Mouse (Mus musculus) lung, embryonic 15.5 days (tissue): ENCODE data around the gene Terb2. TPM values are rescaled to one million over a fixed set of nuclear protein-coding genes. Genes with fewer than 3 reads are reported as not detected.

Experiments
- ATAC-seq: fragments of 200-750 bp; cut with Nextera tagmentation; 2 replicates; pipeline ENCODE4 v1.8.0; 2017; ENCODE audit warnings: moderate number of reproducible peaks, borderline replicate concordance; ENCODE audit not compliant: low FRiP score, low TSS enrichment; ENCODE audit errors: extremely low read depth
- H3K27ac ChIP-seq: fragments of 300-500 bp; sonication (generic); 2 replicates; pipeline ENCODE4 v1.5.1; 2015; ENCODE audit warnings: moderate library complexity, mild to moderate bottlenecking, inconsistent platforms
- H3K27me3 ChIP-seq: fragments of 300-500 bp; sonication (generic); 2 replicates; pipeline ENCODE4 v1.6.1; 2015; ENCODE audit warnings: inconsistent platforms
- H3K36me3 ChIP-seq: fragments of 300-500 bp; sonication (generic); 2 replicates; pipeline ENCODE4 v1.6.1; 2015; ENCODE audit warnings: inconsistent platforms
- H3K4me1 ChIP-seq: fragments of 300-500 bp; sonication (generic); 2 replicates; pipeline ENCODE4 v1.6.1; 2015; ENCODE audit warnings: inconsistent platforms
- H3K4me2 ChIP-seq: fragments of 300-500 bp; sonication (generic); 2 replicates; pipeline ENCODE4 v1.6.1; 2015; ENCODE audit warnings: inconsistent platforms, mild to moderate bottlenecking, moderate library complexity
- H3K4me3 ChIP-seq: fragments of 300-500 bp; sonication (generic); 2 replicates; pipeline ENCODE4 v1.5.1; 2015; ENCODE audit warnings: mild to moderate bottlenecking, inconsistent platforms
- H3K9ac ChIP-seq: fragments of 300-500 bp; sonication (generic); 2 replicates; pipeline ENCODE4 v1.6.1; 2015; ENCODE audit warnings: inconsistent platforms
- H3K9me3 ChIP-seq: fragments of 300-500 bp; sonication (generic); 2 replicates; pipeline ENCODE4 v1.6.1; 2016; ENCODE audit warnings: inconsistent platforms
- WGBS: fragments of 180-500 bp; shearing (Covaris S2); methylation state at CpG from one replicate; pipeline ENCODE4 v1.1.7; 2015; 5-methylcytosine and 5-hydroxymethylcytosine counted together
- polyA plus RNA-seq: library from polyadenylated mRNA; unstranded; fragments of >200 nt; fragmentation: Nextera tagmentation; extraction: Ambion mirVana; gene quantifications from 2 replicates; pipeline ENCODE4 v1.2.1, GENCODE M21; 2015

The Terb2 gene
- polyA plus RNA-seq, 1 experiment from 2014 or later = not detected

GRCm38 (mm10) chr2:122235425-122235824 lies 49.4 kb downstream of the Terb2 start:
- Histone ChIP-seq H3K4me3 (peak overlapping the region; percentile 58), H3K27me3 (no peaks in the 10 kb centered on the region), H3K27ac (no peak overlapping the region), H3K4me1 (peaks cover 6% of the 10 kb centered on the region), H3K9me3 (no peaks in the 10 kb centered on the region), H3K9ac (no peak overlapping the region; the same call in 1 of the 2 replicates), H3K4me2 (peak overlapping the region; percentile 93), H3K36me3 (no peaks in the 10 kb centered on the region)
- ATAC-seq = no peak
- WGBS = 88% methylated on average over 2 of the region's 2 CpGs

DNA sequence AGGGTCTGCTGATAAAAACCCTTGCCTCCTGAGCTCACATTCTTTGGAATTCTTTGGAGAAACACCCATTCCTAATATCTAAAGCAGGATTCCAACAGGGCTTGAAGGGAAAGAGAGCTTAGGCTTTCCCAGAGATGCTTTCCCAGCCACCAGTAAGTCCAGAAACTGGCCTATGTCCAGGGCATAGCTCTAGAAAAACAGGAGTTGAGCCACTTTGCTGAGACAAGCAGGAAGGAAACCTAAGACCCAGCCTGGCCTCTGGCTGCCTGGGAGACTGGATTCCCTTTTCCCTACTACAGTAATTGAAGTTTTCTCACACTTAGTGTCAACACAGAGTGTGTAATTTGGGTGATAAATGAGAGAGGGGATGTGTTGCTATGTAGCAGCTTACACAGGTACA lies 50.2 kb downstream of the Terb2 start:
- no peak for ATAC-seq

DNA sequence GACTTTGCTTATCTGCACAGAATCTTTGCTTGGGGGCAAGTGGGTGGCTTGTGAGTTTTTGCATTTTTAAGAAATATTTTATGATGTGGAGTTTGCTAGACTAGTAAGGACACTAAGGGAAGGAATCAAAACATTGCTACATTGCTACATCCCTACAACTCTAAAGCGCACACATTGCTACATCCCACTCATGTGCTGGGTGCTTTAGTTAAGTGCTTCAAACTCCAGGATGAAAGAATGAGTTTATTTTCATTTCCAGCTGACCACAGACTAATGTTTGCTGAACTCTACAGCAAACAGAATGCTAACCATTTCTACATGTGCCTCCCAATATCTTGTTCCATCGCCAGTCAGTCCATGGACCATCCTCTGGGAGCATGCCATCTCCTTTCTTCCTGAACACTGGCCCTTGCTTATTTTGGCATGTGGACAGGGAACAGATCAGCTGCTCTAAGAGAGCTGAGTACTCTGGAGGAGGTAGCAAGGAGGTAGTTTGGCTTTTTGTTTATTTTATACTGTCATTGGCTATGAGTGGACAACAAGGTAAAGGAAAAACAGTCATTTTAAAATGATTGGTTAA lies 51.9 kb downstream of the Terb2 start:
- ATAC-seq = no peak

More for the DNA sequence above, 50.2 kb downstream of the Terb2 start:
- Histone ChIP-seq H3K36me3 (no peaks in the 10 kb centered on the region), H3K9ac (no peak overlapping the region), H3K4me1 (peaks cover 6% of the 10 kb centered on the region), H3K4me2 (no peak overlapping the region), H3K4me3 (no peak overlapping the region), H3K27ac (no peak overlapping the region), H3K27me3 (no peaks in the 10 kb centered on the region), H3K9me3 (no peaks in the 10 kb centered on the region)

DNA sequence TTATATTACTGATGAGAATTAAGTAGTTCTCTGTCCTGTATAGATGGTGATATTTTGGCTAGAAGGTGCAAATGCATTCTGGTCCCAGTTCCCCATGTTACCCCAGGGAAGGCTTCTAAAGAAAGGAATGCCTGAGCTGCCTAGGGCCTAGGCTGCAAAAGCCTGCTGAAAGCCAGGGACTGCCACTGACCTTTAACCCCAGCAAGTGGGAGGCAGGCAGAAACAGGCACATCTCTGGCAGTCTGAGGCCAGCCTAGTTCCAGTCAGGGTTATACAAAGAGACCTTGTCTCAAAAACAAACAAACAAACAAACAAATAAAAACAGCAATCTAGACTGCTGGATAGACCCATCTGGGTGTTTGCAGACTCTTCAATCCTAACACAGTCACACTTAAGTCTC lies 54.7 kb downstream of the Terb2 start:
- Histone ChIP-seq H3K4me1 (no peaks in the 10 kb centered on the region), H3K27me3 (no peaks in the 10 kb centered on the region), H3K9ac (no peak overlapping the region), H3K4me2 (no peak overlapping the region), H3K4me3 (no peak overlapping the region), H3K36me3 (no peaks in the 10 kb centered on the region), H3K9me3 (no peaks in the 10 kb centered on the region), H3K27ac (no peak overlapping the region)
- ATAC-seq = no peak

More for the DNA sequence above, 51.9 kb downstream of the Terb2 start:
- H3K4me1 ChIP-seq = peaks cover 6% of the 10 kb centered on the region
- H3K4me3 ChIP-seq = no peak overlapping the region
- H3K27me3 ChIP-seq = no peaks in the 10 kb centered on the region
- H3K9ac ChIP-seq = no peak overlapping the region
- no peaks in the 10 kb centered on the region for H3K9me3 ChIP-seq
- WGBS = 69% methylated on average over 2 of the region's 2 CpGs
- no peak overlapping the region for H3K27ac ChIP-seq
- no peak overlapping the region for H3K4me2 ChIP-seq
- no peaks in the 10 kb centered on the region for H3K36me3 ChIP-seq

DNA sequence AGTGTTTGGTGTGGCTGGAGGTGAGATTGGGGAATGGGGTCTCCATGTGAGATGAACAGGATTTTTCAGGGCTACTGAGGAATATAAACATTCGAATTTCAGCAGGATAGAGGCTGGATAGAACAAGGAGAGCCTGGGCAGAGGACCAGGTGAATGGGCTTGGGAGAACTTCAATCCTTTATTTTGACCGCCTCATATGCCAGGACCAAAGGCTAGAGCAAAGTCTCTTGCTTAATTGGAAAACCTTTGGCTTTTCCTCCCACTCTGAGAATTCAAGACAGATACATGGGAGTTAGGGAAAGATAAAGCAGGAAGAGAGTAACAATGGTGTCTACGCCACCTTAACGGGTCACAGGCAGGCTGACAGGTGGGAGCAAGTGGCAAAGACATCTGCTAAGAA lies 55.2 kb downstream of the Terb2 start:
- Histone ChIP-seq H3K4me3 (no peak overlapping the region), H3K36me3 (no peaks in the 10 kb centered on the region), H3K4me1 (no peaks in the 10 kb centered on the region), H3K4me2 (no peak overlapping the region), H3K27me3 (no peaks in the 10 kb centered on the region), H3K9ac (no peak overlapping the region), H3K27ac (no peak overlapping the region), H3K9me3 (no peaks in the 10 kb centered on the region)
- no peak for ATAC-seq
- 83% methylated on average over 4 of the region's 4 CpGs for WGBS

DNA sequence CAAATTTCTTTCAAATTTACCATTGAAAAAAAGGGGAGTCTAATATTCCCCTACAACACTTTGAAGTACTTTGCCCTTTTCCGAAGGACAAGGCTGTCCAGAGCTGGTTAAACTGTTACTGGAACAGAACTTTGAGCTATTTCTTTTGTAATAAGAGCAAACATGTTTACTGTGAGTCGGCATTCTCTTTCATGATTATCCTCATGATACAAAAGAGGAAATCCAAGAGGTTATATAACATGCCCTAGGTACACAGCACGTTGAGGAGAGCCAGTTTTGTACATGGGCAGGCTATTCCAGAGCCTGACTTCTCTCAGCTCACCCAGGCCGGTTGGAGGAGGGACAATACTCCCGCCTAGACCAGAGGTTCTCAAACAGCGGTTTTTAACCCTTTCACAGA lies 55.9 kb downstream of the Terb2 start:
- H3K9me3 ChIP-seq = no peaks in the 10 kb centered on the region
- H3K9ac ChIP-seq = no peak overlapping the region
- no peak overlapping the region for H3K27ac ChIP-seq
- no peak overlapping the region for H3K4me3 ChIP-seq
- H3K4me1 ChIP-seq = no peaks in the 10 kb centered on the region
- H3K27me3 ChIP-seq = no peaks in the 10 kb centered on the region
- H3K36me3 ChIP-seq = no peaks in the 10 kb centered on the region
- WGBS = 51% methylated on average over 6 of the region's 6 CpGs
- H3K4me2 ChIP-seq = no peak overlapping the region
- no peak for ATAC-seq

GRCm38 (mm10) chr2:122243671-122244131 lies 57.6 kb downstream of the Terb2 start:
- Histone ChIP-seq H3K4me2 (no peak overlapping the region), H3K27me3 (no peaks in the 10 kb centered on the region), H3K27ac (no peak overlapping the region), H3K36me3 (no peaks in the 10 kb centered on the region), H3K4me3 (no peak overlapping the region), H3K9me3 (no peaks in the 10 kb centered on the region), H3K9ac (no peak overlapping the region), H3K4me1 (no peaks in the 10 kb centered on the region)
- ATAC-seq = peak; percentile 42; the same call in 1 of the 2 replicates
- WGBS = 10% methylated on average over 3 of the region's 3 CpGs

GRCm38 (mm10) chr2:122247786-122248185 lies 61.7 kb downstream of the Terb2 start:
- Histone ChIP-seq H3K9ac (no peak overlapping the region), H3K27me3 (no peaks in the 10 kb centered on the region), H3K36me3 (no peaks in the 10 kb centered on the region), H3K27ac (no peak overlapping the region), H3K4me2 (no peak overlapping the region), H3K4me3 (no peak overlapping the region), H3K4me1 (no peaks in the 10 kb centered on the region), H3K9me3 (no peaks in the 10 kb centered on the region)
- WGBS = 69% methylated on average over 10 of the region's 10 CpGs
- no peak for ATAC-seq

DNA sequence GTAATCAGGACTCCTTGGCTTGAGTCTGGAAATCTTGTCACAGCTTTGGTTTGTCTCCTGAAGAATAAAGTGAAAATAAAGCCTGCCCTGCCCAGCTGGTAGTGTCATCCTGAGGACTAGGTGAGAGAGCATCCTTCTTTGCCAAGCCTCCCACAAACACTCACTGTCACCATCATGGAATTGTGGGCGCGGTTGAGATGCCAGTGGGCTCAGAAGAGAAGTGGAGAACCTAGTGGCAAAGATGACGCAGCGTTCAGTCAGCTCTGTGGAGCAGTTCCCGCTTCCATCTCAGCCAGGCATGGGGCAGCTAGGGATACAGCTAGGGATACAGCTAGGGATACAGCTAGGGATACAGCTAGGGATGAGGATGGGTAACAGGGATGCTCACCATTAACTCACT lies 69.9 kb downstream of the Terb2 start:
- 92% methylated on average over 5 of the region's 5 CpGs for WGBS
- no peak overlapping the region for H3K27ac ChIP-seq
- no peaks in the 10 kb centered on the region for H3K27me3 ChIP-seq
- ATAC-seq = no peak
- H3K4me3 ChIP-seq = no peak overlapping the region
- H3K4me1 ChIP-seq = no peaks in the 10 kb centered on the region
- H3K36me3 ChIP-seq = no peaks in the 10 kb centered on the region
- H3K9me3 ChIP-seq = no peaks in the 10 kb centered on the region
- no peak overlapping the region for H3K9ac ChIP-seq
- no peak overlapping the region for H3K4me2 ChIP-seq

Other genes with a start within 250 kb of the Terb2 start
- gene Ctdspl2, start 230.3 kb upstream of the Terb2 start, polyA plus RNA-seq = 51.6 and 53.1 TPM in 2 replicates
- 0.09 and 0.24 TPM in 2 replicates for gene Mageb3, start 230.2 kb upstream of the Terb2 start, polyA plus RNA-seq
- 9.9 and 10.7 TPM in 2 replicates for gene Eif3j1, start 157.7 kb upstream of the Terb2 start, polyA plus RNA-seq
- 8.8 and 10.2 TPM in 2 replicates for gene Spg11, start 67.9 kb upstream of the Terb2 start, polyA plus RNA-seq
- 350 and 374 TPM in 2 replicates for gene B2m, start 38.6 kb upstream of the Terb2 start, polyA plus RNA-seq
- 0.11 TPM in 1 of 2 replicates, not detected in the other for gene Trim69, start 25.6 kb upstream of the Terb2 start, polyA plus RNA-seq
- gene Patl2, start 83 bp upstream of the Terb2 start, polyA plus RNA-seq = not detected in 2 replicates
- gene Sord, start 48.5 kb downstream of the Terb2 start, polyA plus RNA-seq = 18.6 and 21.7 TPM in 2 replicates
- 0.04 TPM in 2 replicates for gene Duox2, start 112.2 kb downstream of the Terb2 start, polyA plus RNA-seq
- not detected in 2 replicates for gene Duoxa2, start 112.6 kb downstream of the Terb2 start, polyA plus RNA-seq
- 0.20 and 0.35 TPM in 2 replicates for gene Duoxa1, start 127.5 kb downstream of the Terb2 start, polyA plus RNA-seq
- 0.04 and 0.10 TPM in 2 replicates for gene Duox1, start 129.4 kb downstream of the Terb2 start, polyA plus RNA-seq
- gene Shf, start 182.9 kb downstream of the Terb2 start, polyA plus RNA-seq = 2.1 and 2.9 TPM in 2 replicates
- gene Slc28a2, start 240.2 kb downstream of the Terb2 start, polyA plus RNA-seq = 0.16 and 0.31 TPM in 2 replicates